Mouse (Mus musculus) frontal cortex, adult 2 months (tissue): ENCODE results near the gene Zfpl1. TPM values are rescaled to one million over a fixed set of nuclear protein-coding genes. Genes with fewer than 3 reads are reported as not detected.

Experiments used
- DNase-seq, 2 experiments: peaks; one replicate each; pipeline ENCODE4 v3.0.0; 2022; ENCODE audit warnings: low spot score in 1 of 2; ENCODE audit errors: extremely low spot score in 1 of 2
- polyA plus RNA-seq: library from polyadenylated mRNA; depleted of rRNA; stranded (reverse); fragments of >200 nt; gene quantifications from 2 replicates; pipeline ENCODE4 v1.2.3, GENCODE M21; 2012

The Zfpl1 gene
- polyA plus RNA-seq, 1 experiment: 83.9 TPM

DNA sequence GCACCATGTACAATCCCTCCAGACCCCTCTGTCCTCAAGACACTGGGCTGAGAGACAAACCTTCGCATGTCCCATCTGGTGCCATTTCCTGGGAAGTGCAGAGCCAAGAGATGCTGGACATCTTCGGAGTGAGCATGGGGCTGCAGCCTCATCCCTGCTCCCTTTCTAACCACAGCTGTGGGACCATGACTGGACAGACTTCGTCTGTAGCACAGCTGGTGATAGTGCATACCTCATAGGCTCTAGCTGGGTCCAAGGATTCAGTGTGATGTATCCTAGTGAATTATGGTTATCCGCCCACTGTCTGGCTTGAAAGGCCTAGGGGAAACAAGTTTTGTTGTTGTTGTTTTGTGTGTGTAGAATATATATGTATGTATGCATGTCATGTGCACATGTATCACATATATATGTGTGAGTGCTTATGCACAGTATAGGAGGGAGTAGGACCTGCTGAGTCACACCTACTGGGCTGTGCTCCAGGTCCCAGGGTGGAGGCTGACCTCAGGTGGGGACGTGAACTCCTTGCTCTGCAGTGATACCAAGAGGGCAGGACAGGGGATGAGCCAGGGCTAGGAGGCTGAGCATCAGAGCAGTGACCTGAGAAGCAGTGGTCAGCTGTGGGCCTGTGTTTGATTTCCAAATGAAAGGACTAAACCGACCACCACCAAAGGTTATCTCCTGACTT lies 17.6 kb upstream of the Zfpl1 start:
- DNase-seq: no peak

- no peak for DNase-seq
Observed at GRCm38 (mm10) chr19:6101186-6101585, 16.4 kb upstream of the Zfpl1 start.

- DNase-seq: no peak
Observed at GRCm38 (mm10) chr19:6097847-6098246, 13.1 kb upstream of the Zfpl1 start.

- no peak for DNase-seq
Observed at GRCm38 (mm10) chr19:6094119-6094518, 9.4 kb upstream of the Zfpl1 start, which contains the start of gene AC131692.1. Gene AC131692.1 (plus strand): TSS chr19:6094419.

DNA sequence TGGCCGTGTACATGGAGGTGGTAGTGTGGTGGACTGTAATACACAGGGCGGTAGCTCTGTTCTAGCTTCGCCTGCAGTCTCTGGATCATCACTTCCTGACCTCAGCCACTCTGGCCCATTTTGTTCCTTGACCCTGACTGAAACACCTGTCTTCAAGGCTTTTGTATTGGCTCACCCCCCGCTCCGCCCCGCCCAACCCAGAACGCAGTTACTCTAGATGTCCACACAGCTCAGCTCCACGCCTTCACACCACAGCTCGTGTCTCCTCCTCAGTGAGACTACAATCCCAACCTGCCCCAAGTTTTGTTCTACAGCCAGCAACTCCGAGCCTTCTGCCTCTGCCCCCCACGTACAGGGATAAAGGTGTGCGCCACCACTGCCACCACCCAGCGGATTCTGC lies 4.1 kb upstream of the Zfpl1 start:
- DNase-seq: no peak

DNA sequence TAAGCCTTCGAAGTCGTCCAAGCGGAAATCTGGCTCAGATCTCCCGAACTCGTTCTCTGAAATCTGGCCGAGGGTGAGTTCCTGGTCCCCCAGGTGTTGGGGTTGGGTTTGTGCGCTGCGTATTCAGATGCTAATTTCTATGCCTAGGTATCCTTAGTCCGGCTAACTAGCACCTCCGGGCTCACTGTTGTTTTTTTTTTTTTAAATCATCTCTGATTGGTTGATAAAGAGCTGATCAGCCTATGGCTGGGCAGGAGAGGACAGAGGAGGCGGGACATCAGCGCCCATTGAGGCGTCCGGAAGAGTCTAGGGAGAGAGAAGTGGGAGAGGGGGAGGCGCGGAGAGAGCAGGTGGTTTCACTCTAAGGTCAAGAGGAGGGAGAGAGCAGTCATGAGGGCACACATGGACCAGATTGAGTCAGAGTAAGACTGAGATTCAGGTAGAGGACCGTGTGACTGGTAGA lies 692 bp upstream of the Zfpl1 start:
- DNase-seq: no peak

DNA sequence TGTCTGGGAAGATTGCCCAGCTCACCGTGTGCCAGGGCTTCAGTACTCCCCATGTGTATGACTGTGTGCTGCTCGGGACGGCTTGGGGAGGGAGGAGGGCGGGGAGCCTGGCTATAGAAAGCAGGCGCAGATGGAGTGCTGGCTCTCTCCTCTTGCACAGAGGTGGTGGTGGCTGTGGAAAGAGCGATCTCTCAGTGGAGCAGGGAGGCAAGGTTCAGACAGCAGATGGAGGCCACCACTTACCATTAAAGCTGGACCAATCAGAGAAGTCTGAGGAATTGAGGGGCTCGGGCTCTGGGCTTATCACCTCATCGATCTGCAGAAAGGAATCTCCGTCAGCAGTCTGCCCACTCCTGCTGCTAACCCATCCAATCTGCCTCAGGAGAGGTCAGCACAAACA lies 2.6 kb downstream of the Zfpl1 start, which contains the start of gene Gm28374:
TSS of gene Gm28374 (minus strand) at position 101 of the 400 bp plus-strand sequence.
- DNase-seq: no peak

DNA sequence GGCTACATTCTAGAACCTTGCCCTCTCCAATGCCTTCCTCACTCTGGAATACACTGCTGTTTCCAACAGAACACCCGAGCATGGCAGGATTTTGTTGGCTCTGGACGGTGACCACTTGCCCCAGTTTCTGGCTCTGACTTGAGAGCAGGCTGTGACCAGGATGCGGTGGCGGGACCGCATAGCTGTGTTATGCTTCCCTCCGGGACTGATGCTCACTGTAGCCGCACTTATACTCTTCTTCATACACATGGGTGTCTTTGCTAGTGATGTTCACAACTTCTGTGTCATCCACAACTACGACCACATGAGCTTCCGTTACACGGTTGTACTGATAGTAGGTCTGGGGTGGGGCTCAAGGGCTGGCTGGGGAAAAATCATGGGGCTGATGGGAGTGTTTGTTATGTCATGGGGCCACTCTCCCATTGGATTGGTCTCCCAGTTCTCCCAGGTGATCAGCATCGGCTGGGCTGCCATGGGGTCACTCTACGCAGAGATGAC lies 4.7 kb downstream of the Zfpl1 start, which contains the start of gene Tmem262:
TSS of gene Tmem262 (plus strand) at position 51 of the 498 bp plus-strand sequence.
- DNase-seq: no peak

DNA sequence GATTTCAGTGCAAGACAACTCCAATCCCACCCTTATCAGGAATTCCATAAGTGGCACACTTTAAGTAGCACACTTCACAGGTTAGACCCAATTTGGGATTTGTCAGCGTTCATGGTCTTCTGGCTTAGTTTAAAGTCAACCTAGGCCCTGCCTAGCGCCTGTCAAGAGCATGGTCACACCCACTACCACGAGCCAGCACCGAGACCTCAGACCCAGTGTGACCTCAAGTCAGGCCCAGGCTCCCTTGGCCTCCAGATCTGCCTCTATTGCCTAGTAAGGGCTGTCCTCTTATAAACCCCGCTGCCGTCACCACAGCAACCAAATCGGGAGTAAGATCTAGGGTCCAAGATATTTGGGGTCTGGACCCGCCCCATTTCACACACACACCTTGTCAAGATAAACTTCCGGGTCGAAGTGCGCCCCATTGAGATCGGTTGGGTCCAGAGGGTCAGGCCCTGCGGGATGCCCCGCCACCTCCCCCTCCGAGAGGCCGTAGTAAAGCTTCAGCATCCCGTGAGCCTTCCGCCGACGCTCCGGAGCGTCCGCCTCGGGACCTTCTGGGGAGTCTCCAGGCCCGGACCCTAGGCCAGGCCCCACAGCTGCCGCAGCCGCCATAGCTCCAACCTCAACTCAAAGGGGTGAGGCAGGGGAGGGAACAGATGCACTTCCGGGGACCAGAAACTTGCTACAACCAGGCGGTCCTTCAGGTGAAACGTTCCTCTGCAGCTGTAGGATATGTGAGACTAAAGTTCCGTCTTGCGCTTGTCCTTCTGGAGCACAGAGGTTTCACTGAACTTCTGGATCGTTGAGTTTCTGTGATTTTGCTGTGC lies 8.0 kb downstream of the Zfpl1 start, which contains the start of gene Vps51:
TSS of gene Vps51 (minus strand) at position 668 of the 830 bp plus-strand sequence.
- peak; percentile 81 to 94 for DNase-seq

DNA sequence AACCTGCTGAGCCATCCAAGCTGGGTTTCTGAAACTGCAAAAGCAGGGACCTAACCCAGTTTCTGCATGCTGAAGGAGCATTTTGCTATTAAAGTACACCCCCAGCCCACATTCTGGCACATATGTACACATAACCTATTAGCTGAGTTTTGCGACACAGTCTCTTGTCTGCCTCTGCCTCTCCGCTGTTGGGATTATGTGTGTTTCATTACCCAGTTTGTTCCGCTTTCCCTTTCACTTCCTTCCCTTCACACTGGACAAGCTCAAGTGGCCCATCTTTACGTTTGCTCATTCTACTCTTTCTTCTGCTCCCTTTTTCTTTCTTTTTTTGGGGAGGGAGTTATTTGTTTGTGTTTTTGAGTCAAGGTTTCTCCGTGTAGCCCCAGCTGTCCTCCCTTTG lies 10.9 kb downstream of the Zfpl1 start:
- no peak for DNase-seq

DNA sequence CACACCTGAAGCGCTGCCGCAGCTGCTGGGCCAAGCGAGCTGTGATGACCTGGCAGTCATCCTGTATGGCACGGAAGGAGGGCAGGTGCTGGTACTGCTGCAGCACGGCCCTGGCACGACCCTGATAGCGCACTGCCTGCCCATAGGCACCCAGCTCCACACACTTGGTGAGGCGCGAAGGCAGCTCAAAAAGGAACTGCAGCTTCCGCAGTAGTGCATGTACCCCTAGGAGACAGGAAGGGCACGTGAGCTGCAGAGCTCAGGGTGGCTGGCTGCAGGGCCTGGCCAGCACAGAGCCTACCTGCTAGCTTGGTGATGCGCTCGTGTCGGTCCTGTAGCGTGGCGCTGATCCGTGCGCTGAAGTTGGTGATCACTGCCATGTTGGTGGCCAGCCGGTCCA lies 13.5 kb downstream of the Zfpl1 start:
- no peak for DNase-seq

GRCm38 (mm10) chr19:6070571-6071250 lies 14.0 kb downstream of the Zfpl1 start:
- DNase-seq: no peak

GRCm38 (mm10) chr19:6069851-6070250 lies 14.9 kb downstream of the Zfpl1 start:
- no peak for DNase-seq

DNA sequence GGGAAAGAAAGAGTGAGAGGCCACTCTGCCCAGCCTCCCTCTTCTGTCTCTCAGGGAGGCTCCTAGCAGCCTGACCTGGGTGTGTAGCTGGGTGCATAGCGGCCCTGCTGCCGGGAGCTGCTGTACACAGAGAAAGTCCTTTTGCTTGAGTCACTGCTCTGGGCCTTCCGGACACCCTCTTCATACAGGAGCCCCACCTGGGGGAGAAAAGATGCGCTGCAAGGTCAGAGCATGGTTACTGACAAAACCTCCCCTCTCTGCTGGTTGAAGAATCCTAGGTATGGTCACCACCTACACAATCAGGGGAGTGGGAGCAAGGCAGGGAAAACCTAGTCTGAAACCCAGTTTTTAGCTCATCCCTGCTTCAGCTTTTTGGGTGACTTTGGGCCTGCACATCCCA lies 15.8 kb downstream of the Zfpl1 start:
- DNase-seq: no peak

- DNase-seq: peak; percentile 77 to 86
Observed at GRCm38 (mm10) chr19:6067724-6068415, 16.9 kb downstream of the Zfpl1 start, which contains the start of gene Tm7sf2. Gene Tm7sf2 (minus strand): TSS chr19:6068373.

- peak; percentile 75 to 89 for DNase-seq
Observed at GRCm38 (mm10) chr19:6067011-6067723, 17.6 kb downstream of the Zfpl1 start.

GRCm38 (mm10) chr19:6066571-6066970 lies 18.2 kb downstream of the Zfpl1 start:
- DNase-seq: no peak

GRCm38 (mm10) chr19:6063081-6063480 lies 21.7 kb downstream of the Zfpl1 start:
- DNase-seq: no peak

- DNase-seq: no peak
Observed at GRCm38 (mm10) chr19:6062418-6062817, 22.3 kb downstream of the Zfpl1 start.
